Mouse (Mus musculus) spleen, adult 2 months (tissue): ENCODE measurements at regions not wholly inside any gene's neighbourhood (a gene's known extent, or its start where the extent isn't known, plus 50 kb on each side); places are given as distances from the start of the nearest gene placed in this dataset.
"Not testable (repeated sequence)": the region's sequence is repeated elsewhere in the genome, so short reads cannot be mapped to it uniquely, and the experiment has no call there.

Experiments
- CTCF ChIP-seq: fragments of 200-500 bp; IDR thresholded peaks from 2 replicates; pipeline ENCODE4 v1.5.1; 2011; ENCODE audit warnings: mild to moderate bottlenecking, inconsistent platforms; ENCODE audit not compliant: insufficient read depth, insufficient read length, insufficient replicate concordance; ENCODE audit errors: extremely low read depth
- POLR2A ChIP-seq: fragments of 200-500 bp; IDR thresholded peaks from 2 replicates; pipeline ENCODE4 v1.6.1; 2011; ENCODE audit warnings: low read depth, low read length, inconsistent platforms

GRCm38 (mm10) chr8:20102374-20102773 is 199.2 kb downstream of the Gm31371 start:
- TF ChIP-seq POLR2A, CTCF: not testable (repeated sequence)
